Mouse (Mus musculus) brain, embryonic 14.5 days (tissue): ENCODE data around the gene Gja5.

Experiments
- CTCF ChIP-seq: fragments of 200-500 bp; IDR thresholded peaks from 2 replicates; pipeline ENCODE4 v1.5.1; 2012; ENCODE audit warnings: inconsistent platforms, mild to moderate bottlenecking, moderate library complexity, borderline replicate concordance; ENCODE audit not compliant: insufficient read depth, insufficient read length; ENCODE audit errors: extremely low read depth
- POLR2A ChIP-seq: fragments of 200-500 bp; IDR thresholded peaks from 2 replicates; pipeline ENCODE4 v1.6.1; 2012; ENCODE audit warnings: mild to moderate bottlenecking, inconsistent platforms, borderline replicate concordance; ENCODE audit not compliant: poor library complexity, insufficient read depth, insufficient read length, severe bottlenecking; ENCODE audit errors: extremely low read depth

DNA sequence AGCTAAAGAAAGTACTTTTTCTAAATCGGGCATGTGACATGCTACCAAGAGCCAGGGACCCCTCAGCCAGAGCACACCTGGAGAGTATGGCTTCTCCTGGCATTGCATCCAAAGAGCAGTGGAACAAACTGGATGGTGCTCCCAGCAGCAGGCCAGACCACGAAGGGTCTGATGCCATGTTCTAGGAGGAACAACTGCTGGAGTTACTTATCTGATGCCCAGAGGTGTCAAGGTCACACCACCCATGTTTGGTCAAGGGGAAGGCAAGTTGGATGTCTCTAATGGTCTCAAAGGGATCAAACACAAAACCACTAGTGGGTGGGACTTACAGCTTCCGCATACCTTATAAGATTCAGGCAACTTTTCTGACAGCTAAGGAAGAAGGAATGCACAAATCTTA is 74.5 kb downstream of the Gja5 start:
- no peak for TF ChIP-seq CTCF
- no peak for TF ChIP-seq POLR2A
